Mouse (Mus musculus): ENCODE results near the gene Il7r.

GRCm38 (mm10) chr15:9530076-9530475, at the start of gene Il7r:
- TF ChIP-seq GATA1 (IDR thresholded peaks at IDR 0.05; ENCODE audit: borderline replicate concordance, low read length) (no peak), FLI1 (IDR thresholded peaks at IDR 0.05; ENCODE audit: low read length) (no peak)
